Mouse (Mus musculus) kidney, embryonic 15.5 days (tissue): ENCODE data around the gene Nav2. TPM values are rescaled to one million over a fixed set of nuclear protein-coding genes. Genes with fewer than 3 reads are reported as not detected.

ENCODE experiments used
- ATAC-seq: fragments of 200-750 bp; cut with Nextera tagmentation; replicated peaks from 2 replicates; pipeline ENCODE4 v1.8.0; 2017; ENCODE audit warnings: moderate TSS enrichment; ENCODE audit not compliant: low FRiP score
- H3K27ac ChIP-seq: fragments of 300-500 bp; sonication (generic); 2 replicates; pipeline ENCODE4 v1.5.1; 2015; ENCODE audit warnings: mild to moderate bottlenecking, inconsistent platforms
- H3K27me3 ChIP-seq: fragments of 300-500 bp; sonication (generic); 2 replicates; pipeline ENCODE4 v1.6.1; 2015; ENCODE audit warnings: inconsistent platforms
- H3K36me3 ChIP-seq: fragments of 300-500 bp; sonication (generic); 2 replicates; pipeline ENCODE4 v1.6.1; 2015; ENCODE audit warnings: inconsistent platforms
- H3K4me1 ChIP-seq: fragments of 300-500 bp; sonication (generic); 2 replicates; pipeline ENCODE4 v1.6.1; 2015; ENCODE audit warnings: inconsistent platforms
- H3K4me2 ChIP-seq: fragments of 300-500 bp; sonication (generic); 2 replicates; pipeline ENCODE4 v1.6.1; 2015; ENCODE audit warnings: moderate library complexity, mild to moderate bottlenecking, inconsistent platforms
- H3K4me3 ChIP-seq: fragments of 300-500 bp; sonication (generic); replicated peaks from 2 replicates; pipeline ENCODE4 v1.5.1; 2015; ENCODE audit warnings: mild to moderate bottlenecking, inconsistent platforms
- H3K9ac ChIP-seq: fragments of 300-500 bp; sonication (generic); 2 replicates; pipeline ENCODE4 v1.6.1; 2015; ENCODE audit warnings: mild to moderate bottlenecking, inconsistent platforms
- H3K9me3 ChIP-seq: fragments of 300-500 bp; sonication (generic); replicated peaks from 2 replicates; pipeline ENCODE4 v1.6.1; 2016; ENCODE audit warnings: inconsistent platforms
- WGBS: fragments of 180-500 bp; shearing (Covaris S2); methylation state at CpG from one replicate; pipeline ENCODE4 v1.1.7; 2015; ENCODE audit warnings: mixed read lengths; 5-methylcytosine and 5-hydroxymethylcytosine counted together
- polyA plus RNA-seq: library from polyadenylated mRNA; unstranded; fragments of >200 nt; fragmentation: Nextera tagmentation; extraction: Ambion mirVana; gene quantifications from 2 replicates; pipeline ENCODE4 v1.2.1, GENCODE M21; 2015

Gene Nav2
- polyA plus RNA-seq, 1 experiment from 2014 or later: 28.8 TPM

DNA sequence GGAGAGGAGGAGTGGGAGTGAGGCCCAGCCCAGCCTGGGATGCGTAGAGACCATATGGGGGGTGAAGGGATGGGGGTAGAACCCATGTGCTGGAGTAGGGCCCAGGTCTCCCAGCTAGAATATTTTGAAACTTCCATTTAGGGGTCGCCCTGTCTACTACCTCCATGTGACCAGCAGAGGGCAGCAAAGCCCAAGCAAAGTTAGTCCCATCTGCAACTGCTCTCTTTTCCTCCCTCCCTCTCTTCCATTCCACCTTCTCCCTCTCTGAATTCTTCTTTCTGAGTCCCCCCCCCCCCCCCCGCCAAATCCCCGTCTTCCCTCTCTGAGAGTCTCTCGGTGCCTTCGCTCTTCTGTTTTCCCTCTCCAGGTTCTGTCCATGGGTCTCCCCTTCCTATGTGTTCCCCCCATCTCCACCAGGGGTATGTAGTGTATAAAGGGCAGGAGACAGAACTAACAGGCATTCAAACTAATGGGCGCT is 707.8 kb downstream of the Nav2 start:
- Histone ChIP-seq H3K4me2 (peak overlapping the region; percentile 41), H3K27me3 (peaks cover 19% of the 10 kb centered on the region; the same call in 1 of the 2 replicates), H3K9ac (no peak overlapping the region), H3K27ac (no peak overlapping the region), H3K4me3 (no peak overlapping the region), H3K36me3 (no peaks in the 10 kb centered on the region), H3K4me1 (0 out of 2 replicates have a peak, but pooled peaks cover 4% of the 10 kb centered on the region), H3K9me3 (no peaks in the 10 kb centered on the region)
- 5% methylated on average over 6 of the region's 7 CpGs for WGBS
- peak; percentile 66 for ATAC-seq

DNA sequence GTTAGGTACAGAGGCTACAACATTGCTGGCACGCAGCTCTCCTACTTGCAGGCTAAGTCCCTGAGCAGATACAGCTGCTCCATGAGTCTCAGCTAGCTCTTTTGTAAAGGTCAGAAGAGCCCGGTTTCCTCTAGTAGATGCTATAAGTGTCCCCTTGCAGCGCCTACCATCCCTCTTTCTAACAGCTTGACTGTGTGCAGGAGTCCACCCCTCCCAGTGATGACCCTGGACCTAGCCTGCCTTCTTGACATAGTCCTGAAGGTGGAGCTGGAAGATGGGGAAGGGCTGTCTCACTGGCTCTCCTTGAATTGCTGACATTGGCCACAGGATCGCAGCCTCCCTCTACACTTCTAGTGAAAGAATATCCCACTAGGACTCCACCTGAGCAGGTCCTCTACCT is 708.6 kb downstream of the Nav2 start:
- Histone ChIP-seq H3K27ac (no peak overlapping the region), H3K4me2 (no peak overlapping the region), H3K27me3 (peaks cover 19% of the 10 kb centered on the region), H3K4me3 (no peak overlapping the region), H3K9me3 (no peaks in the 10 kb centered on the region), H3K4me1 (0 out of 2 replicates have a peak, but pooled peaks cover 4% of the 10 kb centered on the region), H3K36me3 (no peaks in the 10 kb centered on the region), H3K9ac (no peak overlapping the region)
- no peak for ATAC-seq
- WGBS: 74% methylated on average over 4 of the region's 4 CpGs

DNA sequence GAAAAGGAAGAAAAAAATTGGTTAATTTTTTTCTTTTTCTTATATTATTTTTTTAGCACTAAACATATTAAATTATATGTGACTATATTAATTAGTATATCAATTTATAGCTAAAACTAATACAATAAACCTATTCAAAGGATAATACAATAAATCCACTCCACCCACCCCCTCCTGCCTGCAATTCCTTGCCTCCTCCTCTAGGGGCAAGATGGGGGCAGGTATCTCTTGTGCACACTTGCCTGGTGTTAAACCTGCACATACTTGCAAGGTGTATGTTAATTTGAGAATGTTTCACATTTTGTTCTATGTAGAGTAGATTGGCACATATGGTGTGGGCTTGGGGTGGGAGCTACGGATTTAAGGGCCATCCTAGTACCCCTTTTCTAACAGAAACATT is 711.6 kb downstream of the Nav2 start:
- no peak overlapping the region for H3K9ac ChIP-seq
- H3K4me1 ChIP-seq: 0 out of 2 replicates have a peak, but pooled peaks cover 4% of the 10 kb centered on the region
- no peaks in the 10 kb centered on the region for H3K9me3 ChIP-seq
- H3K36me3 ChIP-seq: no peaks in the 10 kb centered on the region
- no peak overlapping the region for H3K27ac ChIP-seq
- no peak overlapping the region for H3K4me3 ChIP-seq
- no peak for ATAC-seq
- no peak overlapping the region for H3K4me2 ChIP-seq
- peaks cover 38% of the 10 kb centered on the region for H3K27me3 ChIP-seq
- WGBS: 70% methylated on average over 1 of the region's 1 CpGs

DNA sequence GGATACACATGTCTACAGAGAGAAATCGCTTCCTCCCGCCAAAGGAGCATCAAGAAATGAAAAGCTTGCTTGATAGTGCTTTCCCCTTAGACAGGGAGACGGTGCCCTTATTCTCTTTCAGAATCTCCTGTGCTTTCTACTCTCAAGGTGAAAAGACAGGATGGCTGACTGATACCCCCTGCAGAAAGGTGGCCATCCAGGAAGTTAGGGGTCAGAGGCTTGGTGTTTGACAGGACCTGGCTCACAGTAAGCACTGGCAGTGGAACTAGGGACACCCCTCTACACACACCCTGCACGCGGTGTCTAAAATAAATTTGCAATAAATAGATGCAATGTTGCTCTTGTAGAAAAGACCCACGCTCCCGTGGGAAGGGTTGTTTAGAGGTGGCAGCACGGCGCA is 723.4 kb downstream of the Nav2 start:
- no peak for ATAC-seq
- H3K4me1 ChIP-seq: peaks cover 30% of the 10 kb centered on the region
- no peak overlapping the region for H3K4me2 ChIP-seq

DNA sequence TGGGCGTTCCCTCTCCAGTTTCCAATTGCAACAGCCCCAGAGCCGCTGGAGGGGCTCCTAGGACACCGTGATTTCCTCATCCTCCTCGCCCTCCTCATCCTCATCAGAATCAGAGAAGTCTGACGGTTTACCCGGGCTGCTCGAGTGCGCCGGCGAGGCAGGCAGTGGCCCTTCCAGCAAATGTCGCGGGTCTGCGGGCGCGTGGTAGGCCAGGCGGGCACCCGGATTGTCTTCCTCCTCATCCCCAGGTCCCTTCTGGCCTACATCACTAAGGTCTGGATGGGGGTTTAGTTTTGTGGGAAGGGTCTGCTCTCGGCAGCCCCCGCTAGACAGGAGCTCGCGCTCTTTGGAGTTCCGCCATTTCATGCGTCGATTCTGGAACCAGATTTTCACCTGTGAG is 723.9 kb downstream of the Nav2 start:
- no peak overlapping the region for H3K9ac ChIP-seq
- 3% methylated on average over 24 of the region's 24 CpGs for WGBS
- peaks cover 97% of the 10 kb centered on the region for H3K27me3 ChIP-seq
- H3K4me2 ChIP-seq: 0 out of 2 replicates have a peak overlapping the region, but pooled peaks have one; percentile 23
- H3K36me3 ChIP-seq: no peaks in the 10 kb centered on the region
- no peak overlapping the region for H3K27ac ChIP-seq
- peak overlapping the region; percentile 15; the same call in 1 of the 2 replicates for H3K4me3 ChIP-seq
- H3K4me1 ChIP-seq: peaks cover 30% of the 10 kb centered on the region
- no peaks in the 10 kb centered on the region for H3K9me3 ChIP-seq
- ATAC-seq: no peak

More for the DNA sequence above, 723.4 kb downstream of the Nav2 start:
- WGBS: 14% methylated on average over 9 of the region's 9 CpGs
- H3K27me3 ChIP-seq: peaks cover 97% of the 10 kb centered on the region
- no peaks in the 10 kb centered on the region for H3K36me3 ChIP-seq
- H3K4me3 ChIP-seq: no peak overlapping the region
- no peaks in the 10 kb centered on the region for H3K9me3 ChIP-seq
- H3K9ac ChIP-seq: no peak overlapping the region
- no peak overlapping the region for H3K27ac ChIP-seq

DNA sequence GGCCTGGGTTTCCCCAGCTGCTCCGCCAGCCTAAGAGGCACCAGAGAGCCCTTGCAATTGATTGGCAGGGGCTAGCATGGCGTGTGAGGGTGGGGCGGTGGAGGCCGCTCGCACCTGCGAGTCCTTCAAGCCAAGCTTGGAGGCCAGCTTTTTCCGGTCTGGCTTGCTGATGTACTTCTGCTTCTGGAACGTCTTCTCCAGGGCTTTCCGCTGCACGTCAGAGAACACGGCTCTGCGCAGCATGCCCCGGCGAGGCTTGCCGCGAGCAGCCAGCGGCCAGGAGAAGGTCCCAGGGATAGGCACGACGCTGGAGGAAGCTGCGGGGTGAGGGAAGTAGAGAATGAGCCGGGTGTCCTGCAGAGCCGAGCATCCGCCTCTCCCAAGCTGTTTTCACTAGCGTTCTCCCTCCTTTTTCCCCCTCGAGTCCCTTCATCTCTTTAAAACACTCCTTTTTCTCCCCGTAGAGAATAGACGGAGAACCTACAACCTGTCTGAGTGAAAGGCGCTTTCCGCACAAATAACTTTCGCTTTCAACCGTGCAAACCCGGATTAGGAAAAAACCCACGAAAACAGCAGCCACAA is 725.0 kb downstream of the Nav2 start:
- H3K27me3 ChIP-seq: peaks cover 97% of the 10 kb centered on the region
- WGBS: under 1% methylated on average over 33 of the region's 33 CpGs
- peak overlapping the region; percentile 53 for H3K4me2 ChIP-seq
- H3K9ac ChIP-seq: no peak overlapping the region
- H3K4me1 ChIP-seq: peaks cover 34% of the 10 kb centered on the region
- no peaks in the 10 kb centered on the region for H3K9me3 ChIP-seq
- no peaks in the 10 kb centered on the region for H3K36me3 ChIP-seq
- peak overlapping the region; percentile 35 for H3K4me3 ChIP-seq
- peak; percentile 59; the same call in 1 of the 2 replicates for ATAC-seq
- no peak overlapping the region for H3K27ac ChIP-seq

DNA sequence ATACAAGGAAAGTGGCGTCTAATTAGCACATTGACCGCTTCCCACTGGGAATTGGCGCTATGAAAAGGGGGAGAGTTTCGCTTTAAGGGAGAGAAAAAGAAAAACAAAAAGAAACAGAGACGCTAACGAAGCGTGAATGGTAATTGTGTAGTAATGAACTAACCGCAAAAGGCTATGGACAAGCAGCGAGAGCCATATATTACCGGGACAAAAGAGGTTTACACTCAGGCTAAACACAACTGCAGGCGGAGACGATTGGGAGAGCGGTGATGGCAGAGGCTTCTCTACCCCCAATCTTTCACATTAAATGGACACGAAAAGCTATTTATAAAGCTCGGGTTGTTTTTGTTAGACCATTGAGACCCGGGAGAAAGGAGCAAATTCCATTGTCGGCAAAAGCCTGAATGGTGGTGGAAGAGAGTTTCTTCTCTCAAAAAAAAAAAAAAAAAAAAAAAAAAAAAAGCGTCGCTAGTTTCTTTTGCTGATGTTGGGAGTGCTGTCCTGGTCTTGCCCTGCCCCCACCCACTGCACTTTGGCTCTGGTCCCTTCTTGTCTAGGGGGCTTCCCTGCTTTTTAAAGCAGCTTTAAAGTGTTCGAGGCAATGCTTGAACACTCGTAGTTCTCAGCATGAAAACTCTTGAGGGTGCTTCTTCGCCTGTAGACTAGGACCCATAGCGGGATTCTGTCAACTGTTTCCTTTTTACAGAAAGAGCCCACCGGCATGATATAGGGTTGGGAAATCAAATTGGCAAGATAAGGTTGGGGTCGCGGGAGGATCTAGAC is 726.0 kb downstream of the Nav2 start:
- Histone ChIP-seq H3K27me3 (peaks cover 98% of the 10 kb centered on the region), H3K4me1 (peaks cover 44% of the 10 kb centered on the region), H3K9ac (no peak overlapping the region), H3K27ac (no peak overlapping the region), H3K4me2 (peak overlapping the region; percentile 53), H3K4me3 (peak overlapping the region; percentile 35), H3K36me3 (no peaks in the 10 kb centered on the region), H3K9me3 (no peaks in the 10 kb centered on the region)
- no peak for ATAC-seq
- WGBS: under 1% methylated on average over 26 of the region's 26 CpGs

DNA sequence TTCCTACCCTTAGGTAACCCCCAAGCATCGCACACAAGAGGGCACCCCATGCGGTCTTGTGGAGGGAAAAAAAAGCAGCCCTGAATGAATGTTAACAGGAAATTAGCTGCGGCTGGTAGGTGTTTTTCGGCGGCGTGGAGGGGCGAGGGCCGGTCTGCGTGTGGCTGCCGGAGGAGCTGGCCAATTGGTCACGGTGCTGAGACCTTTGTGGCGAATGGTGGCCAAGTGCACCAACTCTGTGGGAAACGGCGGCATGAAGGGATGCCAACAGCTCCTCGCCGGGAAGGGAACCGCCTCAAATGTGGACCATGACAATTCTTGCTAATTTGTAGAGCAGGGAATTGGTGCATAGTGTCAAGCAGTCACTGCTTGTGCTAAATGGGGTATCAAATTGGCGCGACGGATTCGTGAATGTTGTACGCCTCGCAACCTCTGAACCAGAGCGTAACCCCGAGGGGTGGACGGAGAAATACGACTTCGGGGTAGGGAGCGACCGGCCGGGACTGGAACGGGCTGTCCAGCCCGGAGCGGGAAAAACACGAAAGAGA is 726.6 kb downstream of the Nav2 start:
- peaks cover 44% of the 10 kb centered on the region for H3K4me1 ChIP-seq
- H3K4me2 ChIP-seq: no peak overlapping the region
- WGBS: under 1% methylated on average over 35 of the region's 35 CpGs
- H3K36me3 ChIP-seq: no peaks in the 10 kb centered on the region
- H3K27me3 ChIP-seq: peaks cover 99% of the 10 kb centered on the region
- H3K9ac ChIP-seq: no peak overlapping the region
- no peaks in the 10 kb centered on the region for H3K9me3 ChIP-seq
- 0 out of 2 replicates have a peak overlapping the region, but pooled peaks have one; percentile 35 for H3K4me3 ChIP-seq
- H3K27ac ChIP-seq: no peak overlapping the region
- ATAC-seq: no peak

DNA sequence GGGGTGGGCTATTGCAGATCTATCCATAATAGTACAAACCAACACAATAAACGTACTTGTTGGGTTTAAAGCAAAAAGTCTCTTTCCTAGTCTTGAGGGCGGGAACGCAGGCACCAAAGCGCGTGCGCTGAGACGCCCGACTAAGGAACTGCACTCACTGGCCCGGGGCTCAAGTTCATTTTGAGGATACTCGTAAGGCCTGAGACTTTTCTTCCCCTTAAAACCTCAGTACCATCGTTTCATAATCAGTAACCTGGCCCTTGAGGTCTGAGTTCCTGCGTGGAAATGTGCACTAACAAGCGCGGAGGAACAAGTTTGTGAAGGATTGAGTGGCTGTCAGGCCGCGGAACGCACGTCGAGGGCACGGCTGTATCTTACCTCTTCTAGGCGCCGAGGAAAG is 727.5 kb downstream of the Nav2 start:
- peaks cover 44% of the 10 kb centered on the region for H3K4me1 ChIP-seq
- H3K4me3 ChIP-seq: no peak overlapping the region
- peaks cover 99% of the 10 kb centered on the region for H3K27me3 ChIP-seq
- ATAC-seq: no peak
- H3K9me3 ChIP-seq: no peaks in the 10 kb centered on the region
- no peak overlapping the region for H3K4me2 ChIP-seq
- no peak overlapping the region for H3K27ac ChIP-seq
- no peak overlapping the region for H3K9ac ChIP-seq
- WGBS: under 1% methylated on average over 22 of the region's 22 CpGs
- H3K36me3 ChIP-seq: no peaks in the 10 kb centered on the region

DNA sequence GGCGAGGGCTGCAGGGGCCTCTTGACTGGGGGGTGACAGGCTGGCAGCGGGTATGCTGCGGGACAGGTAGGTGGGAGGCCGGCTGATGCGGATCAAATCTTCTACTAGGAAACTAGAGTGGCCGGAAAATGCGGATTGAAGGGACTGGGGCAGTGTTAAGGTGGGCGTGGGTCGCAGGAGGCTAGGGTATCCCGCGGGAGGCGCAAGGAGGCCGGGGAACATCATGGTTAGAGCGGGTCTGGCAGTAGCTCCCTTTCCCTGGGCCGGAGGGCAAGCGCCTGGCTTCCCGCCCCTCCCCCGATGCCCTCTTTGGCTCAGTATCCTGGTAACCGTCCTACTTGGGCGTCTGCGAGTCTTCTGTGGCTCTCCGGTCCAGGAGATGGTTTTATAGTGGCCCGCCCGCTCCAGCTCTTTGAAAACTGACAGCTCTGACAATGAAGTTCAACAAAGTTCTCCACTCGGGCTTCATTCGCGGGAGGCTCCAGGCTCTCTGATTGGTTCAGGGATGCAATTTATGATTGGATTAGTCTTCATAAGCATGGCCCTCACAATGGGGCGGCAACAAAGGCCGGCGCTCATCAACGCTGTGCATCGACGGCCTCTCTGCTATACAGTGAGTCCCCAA is 728.1 kb downstream of the Nav2 start, which contains the start of gene Dbx1:
Gene Dbx1 (minus strand): TSS at position 359 of the 625 bp plus-strand sequence.
- Histone ChIP-seq H3K27ac (no peak within 1 kb of the TSS), H3K4me3 (no peak within 1 kb of the TSS), H3K4me1 (peaks cover 44% of the 10 kb centered on the region), H3K27me3 (peaks cover 99% of the 10 kb centered on the region), H3K4me2 (no peak within 1 kb of the TSS), H3K9me3 (no peaks in the 10 kb centered on the region), H3K36me3 (no peaks in the 10 kb centered on the region), H3K9ac (no peak within 1 kb of the TSS)
- 1% methylated on average over 32 of the region's 33 CpGs for WGBS
- ATAC-seq: no peak

DNA sequence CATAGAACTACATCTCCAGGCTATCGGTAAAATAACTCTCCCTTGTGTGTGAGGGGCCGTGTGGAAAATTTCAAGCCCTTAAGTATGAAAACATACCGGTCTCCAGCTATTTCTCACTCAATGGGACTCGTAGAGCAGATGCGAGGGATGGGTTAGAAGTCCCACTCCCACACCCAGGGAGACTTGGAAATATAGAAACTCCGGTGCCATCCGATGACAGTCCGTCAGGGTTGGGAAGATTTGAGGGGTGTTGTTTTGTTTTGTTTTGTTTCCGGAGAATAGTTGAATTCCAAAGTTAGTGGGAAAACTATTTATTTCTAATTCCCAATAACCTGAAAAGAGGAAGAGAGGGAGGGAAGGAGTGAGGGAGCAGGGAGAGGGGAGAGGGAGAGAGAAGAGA is 728.8 kb downstream of the Nav2 start:
- Histone ChIP-seq H3K9ac (no peak overlapping the region), H3K27me3 (peaks cover 99% of the 10 kb centered on the region), H3K4me2 (no peak overlapping the region), H3K27ac (no peak overlapping the region), H3K9me3 (no peaks in the 10 kb centered on the region), H3K4me1 (peaks cover 44% of the 10 kb centered on the region), H3K4me3 (no peak overlapping the region), H3K36me3 (no peaks in the 10 kb centered on the region)
- WGBS: under 1% methylated on average over 9 of the region's 9 CpGs
- ATAC-seq: no peak
